In genomic region chr7:19265147-19265546, GRCm38 (mm10) we compare ENCODE assay signal across 10 mouse cellular contexts. TPM values are rescaled to one million over a fixed set of nuclear protein-coding genes. Genes with fewer than 3 reads are reported as not detected.
DNase-seq lines count a peak whose midpoint lies in the region; ATAC-seq and TF ChIP-seq lines count a peak whose summit lies in the region.
"Had no signal": no experiment of that assay in that cellular context is flagged by ENCODE, and none has a peak within 500 bp of the region (broad histone marks: within the 10 kb centered on the region; RNA-seq: fewer than 3 reads in every experiment).

No protein-coding gene starts in this region.

- 90% methylated on average over 7 of the region's 7 CpGs for WGBS in thymus, adult 2 months
- 26% methylated on average over 7 of the region's 7 CpGs for WGBS in intestine, postnatal 0 days
- 77% methylated on average over 7 of the region's 7 CpGs for WGBS in kidney, adult 2 months

- ATAC-seq in intestine, postnatal 0 days, result no peak
- ATAC-seq in frontal cortex, adult (ENCODE audit: low TSS enrichment), result no peak

- DNase-seq in cerebellum, adult 11-12 months, result peak; percentile 68
- DNase-seq in cerebellum, postnatal 4 days (ENCODE audit: low spot score in 2 of 2), result no peak
- no peak for DNase-seq in thymus, adult 2 months
- no peak for DNase-seq in thymus, postnatal 0 days (ENCODE audit: low spot score)
- DNase-seq in left cerebral cortex, postnatal 36 days (ENCODE audit: low spot score in 2 of 2), result no peak
- DNase-seq in kidney, adult 2 months, result no peak
- DNase-seq: lung, adult 2 months had no signal

- TF ChIP-seq CTCF in thymus, adult 2 months (IDR thresholded peaks at IDR 0.05; ENCODE audit: borderline replicate concordance, control insufficient read depth, extremely low read depth, insufficient read depth, low read length, poor library complexity), result no peak
- TF ChIP-seq CTCF in intestine, postnatal 0 days (IDR thresholded peaks at IDR 0.05; ENCODE audit: low read depth), result no peak
- TF ChIP-seq CTCF in kidney, adult 2 months (conservative IDR thresholded peaks at IDR 0.05; ENCODE audit: insufficient read depth, insufficient read length, low read depth, low read length), result no peak

- no peak overlapping the region for H3K9ac ChIP-seq in intestine, postnatal 0 days (ENCODE audit: low read depth, low read length)

- TF ChIP-seq POLR2A in thymus, adult 2 months (IDR thresholded peaks at IDR 0.05; ENCODE audit: control insufficient read depth, extremely low read depth, insufficient read depth, low read length, poor library complexity), result no peak
- TF ChIP-seq POLR2A in kidney, adult 2 months (IDR thresholded peaks at IDR 0.05; ENCODE audit: low read depth, low read length), result no peak

- H3K4me1 ChIP-seq in thymus, adult 2 months (replicated peaks; ENCODE audit: control insufficient read depth, insufficient read depth, low read length), result peaks cover 53% of the 10 kb centered on the region
- H3K4me1 ChIP-seq in intestine, postnatal 0 days (replicated peaks; ENCODE audit: control insufficient read depth, insufficient read depth, low read length), result 0 out of 2 replicates have a peak, but pooled peaks cover 13% of the 10 kb centered on the region
- peaks cover 16% of the 10 kb centered on the region for H3K4me1 ChIP-seq in kidney, adult 2 months (ENCODE audit: control insufficient read depth, insufficient read depth, low read length)

- peak overlapping the region; percentile 52 for H3K4me2 ChIP-seq in intestine, postnatal 0 days (replicated peaks; ENCODE audit: low read depth)
- H3K4me2 ChIP-seq: embryonic facial prominence, embryonic 13.5 days had no signal

- H3K4me3 ChIP-seq in thymus, adult 2 months (ENCODE audit: control insufficient read depth, insufficient read depth, low read length), result no peak overlapping the region
- H3K4me3 ChIP-seq in intestine, postnatal 0 days (ENCODE audit: low read depth, low read length), result no peak overlapping the region
- no peak overlapping the region for H3K4me3 ChIP-seq in kidney, adult 2 months (ENCODE audit: insufficient read depth, low read depth, low read length)
- H3K4me3 ChIP-seq: embryonic facial prominence, embryonic 13.5 days had no signal

- H3K36me3 ChIP-seq in thymus, adult 2 months (ENCODE audit: control insufficient read depth, insufficient read depth, low read length), result peaks cover 27% of the 10 kb centered on the region; the same call in 1 of the 2 replicates
- peaks cover 57% of the 10 kb centered on the region for H3K36me3 ChIP-seq in intestine, postnatal 0 days (ENCODE audit: control insufficient read depth, insufficient read depth)
- no peaks in the 10 kb centered on the region; the same call in 1 of the 2 replicates for H3K36me3 ChIP-seq in kidney, adult 2 months (ENCODE audit: control insufficient read depth, insufficient read depth, low read length)

- intact Hi-C loops in left cerebral cortex, postnatal 36 days (cut with DNase I), result no loop called here

- H3K9me3 ChIP-seq in intestine, postnatal 0 days (ENCODE audit: control insufficient read depth), result no peaks in the 10 kb centered on the region
- H3K9me3 ChIP-seq: embryonic facial prominence, embryonic 13.5 days had no signal

- H3K27ac ChIP-seq in thymus, adult 2 months (ENCODE audit: control insufficient read depth, insufficient read depth, low read length), result peak overlapping the region; percentile 31; the same call in 1 of the 2 replicates
- H3K27ac ChIP-seq in intestine, postnatal 0 days (ENCODE audit: low read depth, low read length), result peak overlapping the region; percentile 79; the same call in 1 of the 2 replicates
- H3K27ac ChIP-seq in kidney, adult 2 months (ENCODE audit: insufficient read depth, low read depth, low read length), result no peak overlapping the region
- H3K27ac ChIP-seq: embryonic facial prominence, embryonic 13.5 days had no signal

- no peaks in the 10 kb centered on the region for H3K27me3 ChIP-seq in thymus, adult 2 months (ENCODE audit: control insufficient read depth, insufficient read depth, low read length)
- H3K27me3 ChIP-seq in intestine, postnatal 0 days (replicated peaks; ENCODE audit: control insufficient read depth, insufficient read depth, low read length), result no peaks in the 10 kb centered on the region
- H3K27me3 ChIP-seq in kidney, adult 2 months (replicated peaks; ENCODE audit: control insufficient read depth, insufficient read depth, low read length), result no peaks in the 10 kb centered on the region
- H3K27me3 ChIP-seq: embryonic facial prominence, embryonic 13.5 days had no signal

RNA-seq across cellular contexts. Expression of gene Vasp, which starts 6.5 kb away (rescaled TPM):
- 325 and 327 TPM in 2 replicates for polyA plus RNA-seq in thymus, adult 2 months (2012; rRNA removed)
- polyA plus RNA-seq in thymus, postnatal 0 days (2015; fragmentation: Nextera tagmentation; extraction: Ambion mirVana), result 74.3 and 75.3 TPM in 2 replicates
- polyA plus RNA-seq in intestine, postnatal 0 days (2015; fragmentation: Nextera tagmentation; extraction: Ambion mirVana), result 98.5 and 106 TPM in 2 replicates
- 10 to 100 TPM; 11.2 to 13.5 TPM for total RNA-seq in left cerebral cortex, postnatal 36 days (2021)
- 69.5 and 71.5 TPM in 2 replicates for polyA plus RNA-seq in kidney, adult 2 months (2012; rRNA removed)

RNA-seq across cellular contexts. Expression of gene Ppm1n, which starts 14.7 kb away (rescaled TPM):
- polyA plus RNA-seq in thymus, adult 2 months (2012; rRNA removed), result 0.57 and 0.63 TPM in 2 replicates
- polyA plus RNA-seq in thymus, postnatal 0 days (2015; fragmentation: Nextera tagmentation; extraction: Ambion mirVana), result 0.27 and 0.30 TPM in 2 replicates
- polyA plus RNA-seq in intestine, postnatal 0 days (2015; fragmentation: Nextera tagmentation; extraction: Ambion mirVana), result 0.12 and 0.14 TPM in 2 replicates
- total RNA-seq in left cerebral cortex, postnatal 36 days (2021), result not detected
- polyA plus RNA-seq in kidney, adult 2 months (2012; rRNA removed), result not detected in 2 replicates
- polyA plus RNA-seq: embryonic facial prominence, embryonic 13.5 days had no signal

RNA-seq across cellular contexts. Expression of gene Rtn2, which starts 17.3 kb away (rescaled TPM):
- polyA plus RNA-seq in thymus, adult 2 months (2012; rRNA removed), result 3.0 and 19.9 TPM in 2 replicates
- polyA plus RNA-seq in thymus, postnatal 0 days (2015; fragmentation: Nextera tagmentation; extraction: Ambion mirVana), result 1.6 and 2.2 TPM in 2 replicates
- polyA plus RNA-seq in intestine, postnatal 0 days (2015; fragmentation: Nextera tagmentation; extraction: Ambion mirVana), result 7.1 and 9.3 TPM in 2 replicates
- total RNA-seq in left cerebral cortex, postnatal 36 days (2021), result 100 to 1,000 TPM in 1 of 2 experiments, 10 to 100 TPM in 1; 98.6 to 121 TPM
- 7.6 and 19.1 TPM in 2 replicates for polyA plus RNA-seq in kidney, adult 2 months (2012; rRNA removed)

RNA-seq across cellular contexts. Expression of gene Opa3, which starts 37.0 kb away (rescaled TPM):
- 46.5 and 46.7 TPM in 2 replicates for polyA plus RNA-seq in thymus, adult 2 months (2012; rRNA removed)
- 25.4 and 25.7 TPM in 2 replicates for polyA plus RNA-seq in thymus, postnatal 0 days (2015; fragmentation: Nextera tagmentation; extraction: Ambion mirVana)
- 26.5 and 27.5 TPM in 2 replicates for polyA plus RNA-seq in intestine, postnatal 0 days (2015; fragmentation: Nextera tagmentation; extraction: Ambion mirVana)
- 10 to 100 TPM; 41.0 to 45.7 TPM for total RNA-seq in left cerebral cortex, postnatal 36 days (2021)
- polyA plus RNA-seq in kidney, adult 2 months (2012; rRNA removed), result 41.7 and 48.5 TPM in 2 replicates

RNA-seq across cellular contexts. Expression of gene Fosb, which starts 44.7 kb away (rescaled TPM):
- polyA plus RNA-seq in thymus, adult 2 months (2012; rRNA removed), result 1.8 and 1.9 TPM in 2 replicates
- polyA plus RNA-seq in thymus, postnatal 0 days (2015; fragmentation: Nextera tagmentation; extraction: Ambion mirVana), result 0.19 and 0.21 TPM in 2 replicates
- polyA plus RNA-seq in intestine, postnatal 0 days (2015; fragmentation: Nextera tagmentation; extraction: Ambion mirVana), result 0.12 and 0.54 TPM in 2 replicates
- total RNA-seq in left cerebral cortex, postnatal 36 days (2021), result 10 to 100 TPM; 20.6 to 22.5 TPM
- polyA plus RNA-seq in kidney, adult 2 months (2012; rRNA removed), result 0.17 and 0.19 TPM in 2 replicates
